Mouse (Mus musculus): Measurements from ENCODE around the gene Bnipl.

The Bnipl gene

DNA sequence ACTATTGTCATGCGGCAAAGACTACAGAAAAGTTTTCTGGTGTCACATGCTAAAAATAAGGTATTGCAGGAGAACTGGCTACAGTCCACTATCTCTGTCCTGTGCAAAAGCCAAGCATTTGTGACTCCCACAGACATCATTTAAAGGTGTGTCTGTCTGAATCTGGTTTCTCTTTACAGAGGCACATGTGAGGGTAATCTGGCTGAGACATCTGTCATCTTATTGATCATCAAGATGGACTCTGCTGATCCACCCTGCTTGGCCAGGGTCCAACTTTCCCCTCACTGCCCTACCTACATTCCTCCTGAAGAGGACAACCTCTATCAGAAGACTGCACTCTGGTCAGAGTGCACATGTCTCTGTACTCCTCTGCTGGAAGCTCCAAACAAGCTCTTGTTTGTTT is 26.2 kb upstream of the Bnipl start:
- DNase-seq: peak in 1 of 2 experiments; percentile 44

DNA sequence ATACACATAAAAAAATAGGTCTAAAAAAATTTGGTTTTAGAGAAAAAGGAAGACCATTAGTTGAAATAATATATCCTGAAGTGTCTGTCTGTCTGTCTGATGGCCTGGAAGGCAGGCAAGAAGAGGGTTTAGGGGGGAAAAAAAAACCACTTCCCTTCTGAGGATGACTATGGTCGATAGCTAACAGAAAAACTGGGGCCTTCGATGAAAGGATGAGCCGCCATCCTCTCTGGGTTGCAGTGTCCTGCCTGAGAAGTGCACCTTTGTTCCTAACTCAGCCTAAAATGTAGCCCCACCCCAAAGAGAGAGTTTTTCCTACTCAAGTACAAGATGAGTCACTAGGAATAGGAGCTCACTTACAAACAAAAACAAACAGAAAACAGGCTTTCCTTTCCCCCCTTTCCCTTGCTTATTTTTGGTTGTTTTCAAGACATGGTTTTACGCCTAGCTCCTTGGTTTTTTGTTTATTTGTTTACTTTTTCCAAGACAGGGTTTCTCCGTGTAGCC is 25.5 kb upstream of the Bnipl start:
- no peak for DNase-seq

DNA sequence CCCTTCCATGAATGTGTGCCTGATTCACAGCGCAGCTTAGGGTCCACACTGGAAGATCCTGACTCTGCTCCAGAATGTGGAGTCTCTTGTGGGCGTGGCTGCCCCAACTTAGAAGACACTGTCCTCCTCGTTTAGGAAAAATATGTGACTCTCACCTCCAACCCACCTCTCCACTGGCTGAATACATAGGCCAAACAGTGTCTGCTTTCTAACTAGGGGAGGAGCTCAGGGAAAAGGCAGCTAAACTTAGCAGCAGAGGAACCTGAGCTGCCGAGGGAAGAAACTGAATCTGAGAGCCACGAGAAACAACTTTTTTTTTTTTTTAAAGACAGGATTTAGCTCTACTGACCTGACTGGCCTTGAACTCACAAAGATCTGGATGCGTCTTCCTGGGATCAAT is 24.2 kb upstream of the Bnipl start:
- DNase-seq: no peak

DNA sequence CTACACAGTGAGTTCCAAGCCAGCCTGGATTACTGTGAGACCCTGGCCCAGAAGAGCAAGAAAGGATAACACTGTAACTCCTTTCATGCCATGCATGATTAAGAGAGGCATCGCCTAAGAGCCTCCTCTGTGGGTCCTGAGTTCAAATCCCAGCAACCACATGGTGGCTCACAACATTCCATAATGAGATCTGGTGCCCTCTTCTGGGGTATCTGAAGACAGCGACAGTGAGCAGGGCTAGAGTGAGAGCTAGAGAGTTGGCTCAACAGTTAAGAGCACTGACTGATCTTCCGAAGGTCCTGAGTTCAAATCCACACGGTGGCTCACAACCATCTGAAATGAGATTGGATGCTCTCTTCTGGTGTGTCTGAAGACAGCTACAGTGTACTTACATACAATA is 23.5 kb upstream of the Bnipl start:
- no peak for DNase-seq

DNA sequence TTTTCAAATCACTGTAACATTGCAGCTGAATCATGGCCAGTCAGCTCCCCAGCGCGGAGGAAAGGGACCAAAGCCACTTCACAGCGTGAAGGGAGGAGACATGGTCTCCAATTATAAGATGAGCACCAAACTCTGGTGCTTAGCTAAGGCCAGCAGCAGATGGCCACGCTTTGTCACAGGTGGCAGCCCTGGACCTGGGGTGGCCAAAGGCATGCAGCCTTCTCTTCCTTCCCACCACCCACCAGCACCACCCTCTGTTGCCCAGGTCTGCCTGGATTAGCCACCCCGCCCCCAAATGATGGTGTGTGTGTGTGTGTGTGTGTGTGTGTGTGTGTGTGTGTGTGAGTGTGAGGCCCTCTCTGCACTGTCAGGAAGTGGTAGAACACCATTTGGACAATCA is 22.5 kb upstream of the Bnipl start:
- no peak for DNase-seq

DNA sequence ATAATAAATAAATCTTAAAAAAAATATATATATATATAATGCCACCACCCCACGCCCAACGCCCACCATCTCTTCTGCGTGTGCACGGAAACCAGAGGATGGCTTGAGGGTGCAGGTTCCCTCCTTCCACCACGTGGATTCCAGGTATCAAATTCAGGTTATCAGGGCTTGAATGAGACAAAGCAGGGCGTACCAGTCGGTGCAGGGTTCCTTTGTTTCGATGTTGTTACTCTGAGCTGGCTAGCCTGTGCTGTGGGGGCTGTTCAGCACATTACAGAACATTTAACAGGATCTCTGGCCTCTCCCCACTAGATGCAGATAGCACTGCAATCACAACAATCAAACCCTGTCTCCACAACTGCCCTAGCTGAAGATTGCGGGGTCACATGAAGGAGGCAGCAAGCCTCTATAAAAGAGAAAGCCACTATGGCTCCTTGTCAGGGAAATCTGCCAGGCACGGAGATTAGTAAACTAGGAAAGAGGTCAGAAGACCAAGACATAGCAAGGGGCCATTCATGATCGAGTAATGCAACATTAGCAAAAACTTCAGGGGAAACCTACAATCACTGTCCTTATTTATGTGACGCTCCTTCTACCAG is 19.9 kb upstream of the Bnipl start:
- DNase-seq: no peak

DNA sequence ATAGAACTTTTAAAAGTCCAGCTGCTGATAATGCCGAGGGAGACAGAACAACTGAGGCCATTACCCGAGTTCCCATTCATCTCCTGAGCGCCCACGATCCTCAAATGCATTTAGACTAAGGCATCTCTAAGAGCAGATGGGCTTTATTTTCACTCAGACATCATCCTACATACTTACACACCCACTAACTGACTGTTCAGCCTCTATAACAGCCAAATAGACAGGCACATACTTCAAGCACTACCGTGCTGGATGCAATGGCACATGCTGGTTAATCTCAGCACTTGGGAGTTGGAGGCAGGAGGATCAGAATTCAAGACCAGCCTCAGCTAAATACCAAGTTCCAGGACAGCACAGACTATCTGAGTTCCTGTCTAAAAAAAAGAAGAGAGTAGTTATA is 18.8 kb upstream of the Bnipl start:
- no peak for DNase-seq

DNA sequence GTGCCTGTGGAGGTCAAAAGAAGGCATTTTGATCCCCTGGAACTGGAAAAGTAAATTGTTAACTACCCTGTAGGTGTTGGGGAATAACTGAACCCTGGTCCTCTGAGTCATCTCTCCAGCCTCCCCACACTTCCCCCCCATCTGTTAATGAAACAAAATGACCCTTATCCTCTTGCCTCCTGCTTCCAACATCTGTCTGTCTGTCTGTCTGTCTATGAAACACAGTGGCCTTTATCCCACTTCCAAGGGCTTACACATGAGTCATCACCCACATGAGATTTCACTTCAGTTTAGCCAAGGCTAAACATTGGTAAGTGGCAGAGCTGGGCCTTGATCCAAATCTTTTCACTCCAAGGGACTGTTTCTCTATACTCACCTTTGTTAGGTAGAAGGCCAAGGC is 16.9 kb upstream of the Bnipl start:
- DNase-seq: no peak

DNA sequence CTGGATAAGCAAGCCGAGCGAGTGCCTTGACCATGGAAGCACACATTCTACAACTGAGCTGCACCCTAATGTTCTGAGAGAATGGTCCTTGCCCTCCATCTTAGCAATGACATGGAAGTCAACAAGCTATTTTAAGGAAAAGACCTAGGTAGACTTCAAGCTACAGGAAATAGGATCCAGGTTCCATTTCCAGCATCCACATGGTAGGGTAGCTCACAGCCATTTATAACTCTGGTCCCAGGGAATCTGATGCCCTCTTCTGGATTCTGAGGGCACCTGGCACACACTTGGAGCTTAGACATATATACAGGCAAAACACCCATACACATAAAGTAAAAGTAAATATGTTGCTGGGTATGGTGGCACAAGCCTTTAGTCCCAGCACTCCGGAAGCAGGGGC is 15.1 kb upstream of the Bnipl start:
- no peak for DNase-seq

DNA sequence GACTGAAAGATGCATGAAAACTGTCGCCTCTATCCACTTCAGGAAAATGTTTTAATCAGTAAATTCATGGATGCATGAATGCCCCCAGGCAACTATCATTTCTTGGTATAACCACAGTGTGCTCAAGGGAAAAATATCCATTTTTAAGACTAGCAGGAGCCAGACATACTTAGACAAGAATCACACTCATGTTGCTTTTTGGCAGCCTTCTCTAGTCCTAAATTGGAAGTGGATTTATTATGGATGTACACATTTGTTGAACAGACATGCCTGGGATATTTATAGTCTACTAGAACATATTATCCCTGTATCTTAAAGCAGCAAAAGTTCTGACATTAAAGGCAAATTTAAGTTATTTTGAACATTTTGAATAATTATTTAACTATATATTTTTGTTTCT is 13.7 kb upstream of the Bnipl start:
- no peak for DNase-seq

DNA sequence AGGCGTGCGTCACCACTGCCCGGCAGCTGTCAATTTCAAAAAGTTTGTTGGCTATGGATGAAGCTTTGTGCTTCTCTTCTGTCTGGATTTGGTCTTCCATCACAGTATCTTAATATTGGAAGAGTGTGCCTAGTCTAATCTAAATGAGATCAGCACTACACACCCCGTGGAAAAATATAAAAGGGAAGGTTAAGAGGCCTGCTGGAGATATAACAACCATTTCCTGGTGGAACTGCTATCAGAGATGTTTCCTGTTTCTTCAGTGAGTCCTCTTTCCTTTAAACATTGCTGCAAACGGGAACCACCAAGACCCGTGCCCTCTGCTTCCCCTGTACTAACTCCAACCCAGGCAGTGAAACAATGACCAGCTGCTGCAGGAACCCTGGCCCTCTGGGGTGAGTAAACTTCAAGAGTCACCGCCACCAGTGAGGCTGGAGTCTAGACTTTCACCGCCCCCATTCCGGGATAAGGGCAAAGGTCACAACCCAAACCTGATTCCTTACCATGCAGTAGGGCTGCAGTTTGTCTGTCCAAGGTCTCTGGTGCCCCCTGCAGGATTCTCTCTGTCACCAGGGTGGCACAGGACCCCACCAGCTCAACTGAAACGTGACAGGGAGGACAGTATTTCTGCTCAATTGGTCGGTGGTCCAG is 12.2 kb upstream of the Bnipl start:
- DNase-seq: peak; percentile 86 to 90

DNA sequence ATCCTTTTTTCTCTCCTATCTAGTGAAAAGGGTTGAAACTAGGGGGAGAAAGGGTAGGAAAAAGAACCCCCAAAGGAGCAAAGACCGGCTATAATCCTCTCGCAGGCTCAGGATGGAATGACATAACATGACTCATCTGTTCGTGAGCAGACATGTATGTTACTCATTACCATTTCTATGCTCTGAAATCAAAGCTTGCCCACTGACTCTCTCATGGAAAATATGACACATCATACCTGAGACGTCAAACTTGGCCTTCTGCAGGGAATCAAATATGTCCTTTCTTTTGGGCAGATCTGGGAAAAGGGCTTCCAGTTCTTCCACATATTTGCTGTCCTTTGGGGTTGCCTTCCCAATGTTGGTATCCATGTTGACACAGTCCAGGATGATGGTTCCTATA is 11.0 kb upstream of the Bnipl start:
- no peak for DNase-seq

DNA sequence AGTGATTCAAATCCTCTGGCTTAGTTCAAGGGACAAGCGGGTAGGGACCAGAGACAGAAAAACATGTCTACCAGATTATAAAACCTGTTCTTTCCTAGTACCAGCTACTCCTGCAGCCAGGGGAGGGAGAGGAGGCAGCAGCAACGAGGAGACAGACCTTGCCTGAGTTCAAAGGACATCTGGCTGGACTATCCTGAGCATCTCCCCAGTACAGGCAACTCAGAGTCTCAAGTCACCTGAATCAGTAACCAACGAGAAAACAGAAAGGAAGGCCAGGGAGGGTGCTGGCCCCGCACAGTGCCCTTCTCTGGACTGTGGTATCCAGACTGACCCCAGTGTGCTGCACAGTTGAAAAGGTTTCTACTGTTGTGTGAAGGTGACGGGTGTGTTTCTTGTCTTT is 5.9 kb upstream of the Bnipl start:
- DNase-seq: no peak

DNA sequence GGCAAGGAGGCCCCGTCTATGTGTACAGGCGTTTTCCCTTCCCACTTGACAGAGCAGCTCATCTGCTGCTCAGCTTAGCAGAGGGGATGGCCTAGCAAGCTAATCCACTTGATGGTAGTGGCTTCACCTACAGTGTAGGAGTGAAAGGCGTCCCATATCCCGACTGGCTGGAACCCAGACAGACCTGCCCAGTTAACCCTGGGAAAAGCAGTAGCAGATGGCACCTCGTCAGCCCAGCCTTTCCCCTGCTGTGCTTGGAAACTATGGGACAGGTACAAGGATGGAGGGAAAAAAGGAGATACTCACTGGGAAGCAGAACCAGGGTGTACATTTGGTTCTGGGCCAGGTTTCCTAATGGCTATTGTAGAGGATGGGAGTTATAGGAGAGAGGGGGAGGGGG is 632 bp downstream of the Bnipl start:
- DNase-seq: no peak

DNA sequence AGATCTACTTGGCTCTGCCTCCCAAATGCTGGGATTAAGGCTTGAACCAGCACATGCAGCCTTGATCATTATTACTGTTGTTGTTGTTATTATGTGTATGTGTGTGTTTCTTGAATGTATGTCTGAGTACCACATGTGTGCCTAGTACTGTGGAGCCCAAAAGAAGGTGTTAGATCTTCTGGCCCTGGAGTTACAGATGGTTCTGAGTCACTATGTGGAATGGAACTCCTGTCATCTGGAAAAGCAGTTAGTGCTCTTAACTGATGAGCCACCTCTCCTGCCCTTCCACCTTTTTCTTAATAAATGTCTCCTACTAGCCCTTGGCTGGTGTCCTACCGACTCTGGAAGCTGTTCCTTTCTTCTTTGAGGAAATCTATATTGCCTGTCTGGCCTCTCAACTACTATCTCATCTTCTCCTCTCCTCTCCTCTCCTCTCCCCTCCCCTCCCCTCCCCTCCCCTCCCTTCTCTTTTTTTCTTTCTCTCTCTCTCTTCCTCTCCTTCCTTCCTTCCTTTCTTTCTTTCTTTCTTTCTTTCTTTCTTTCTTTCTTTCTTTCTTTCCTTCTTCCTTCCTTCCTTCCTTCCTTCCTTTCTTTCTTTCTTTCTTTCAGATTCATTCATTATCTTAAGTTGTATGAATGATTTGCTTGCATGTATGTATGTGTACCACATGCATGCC is 3.2 kb downstream of the Bnipl start:
- DNase-seq: no peak

DNA sequence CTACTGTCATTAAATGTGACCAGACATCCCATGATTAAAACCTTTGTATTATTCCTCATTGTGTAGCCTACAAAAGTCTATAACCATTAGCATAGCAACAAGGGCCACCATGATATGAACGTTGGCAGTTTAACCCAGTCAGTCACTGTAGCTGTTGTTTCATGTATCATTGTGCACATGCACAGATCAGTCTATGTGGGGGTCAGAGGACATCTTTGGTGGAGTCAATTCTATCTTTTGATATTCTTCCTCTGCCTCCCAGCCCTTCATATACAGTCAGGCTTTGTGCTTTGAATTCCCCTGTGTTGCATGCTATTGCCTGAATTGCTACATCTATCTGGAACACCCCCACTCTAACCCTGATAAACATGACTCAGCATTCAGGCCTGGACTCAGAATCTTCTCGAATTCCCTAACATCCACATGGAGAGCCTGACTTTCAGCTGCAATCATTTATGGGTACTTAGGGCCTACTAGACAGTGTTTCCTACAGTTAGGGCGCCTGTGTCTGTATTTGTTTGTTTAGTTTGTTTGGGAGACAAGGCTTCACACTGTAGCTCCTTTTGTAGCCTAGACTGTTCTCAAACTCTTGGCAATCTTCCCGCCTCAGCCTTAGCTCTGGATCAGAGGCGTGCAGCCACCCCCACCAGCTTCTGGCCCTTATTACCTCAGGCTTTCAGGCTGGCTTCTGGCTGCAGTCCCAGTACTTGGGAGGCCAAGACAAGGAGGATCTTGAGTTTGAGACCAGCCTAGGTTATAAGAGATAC is 4.3 kb downstream of the Bnipl start:
- peak; percentile 42 to 43 for DNase-seq

DNA sequence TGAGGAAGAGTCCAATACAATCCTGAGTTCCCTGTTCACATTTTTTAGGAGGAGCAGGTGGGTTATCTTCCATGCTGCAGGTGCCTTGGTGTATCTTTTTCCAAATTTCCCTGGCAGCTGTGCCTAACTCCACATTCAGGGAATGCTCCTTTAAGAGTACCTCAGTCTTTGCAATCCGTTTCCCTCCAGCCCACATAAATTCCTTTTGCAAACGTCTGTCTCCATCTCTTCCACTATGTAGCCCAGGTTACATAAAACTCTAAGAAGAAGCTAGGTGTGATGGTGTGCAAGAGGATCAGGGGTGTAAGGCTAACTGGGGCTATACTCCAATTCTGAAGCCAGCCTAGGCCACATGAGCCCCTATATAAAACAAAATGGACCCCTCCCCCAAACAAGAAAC is 7.9 kb downstream of the Bnipl start:
- DNase-seq: no peak

DNA sequence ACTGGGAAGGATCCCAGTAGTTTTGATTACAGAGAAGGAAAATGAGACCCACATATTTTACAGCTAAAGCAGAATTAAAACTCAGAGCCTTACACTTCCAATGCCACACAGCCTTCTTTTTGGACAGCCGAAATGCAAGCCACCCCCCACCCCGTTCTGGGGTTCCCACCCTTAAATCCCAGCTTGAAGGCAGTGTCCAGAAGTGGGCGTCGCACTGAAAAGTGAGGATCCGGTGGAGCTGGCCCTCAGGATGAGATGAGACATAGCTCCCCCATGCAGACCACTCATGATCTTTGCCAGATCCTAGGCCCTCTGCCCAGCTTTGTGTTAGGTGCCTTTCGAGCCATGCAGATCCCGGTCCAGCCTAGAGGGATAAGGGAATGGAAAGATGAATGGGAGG is 9.5 kb downstream of the Bnipl start, which contains the start of gene Gm128:
Gene Gm128, minus strand, starts transcription at position 101 of the 400 bp plus-strand sequence.
- DNase-seq: no peak

DNA sequence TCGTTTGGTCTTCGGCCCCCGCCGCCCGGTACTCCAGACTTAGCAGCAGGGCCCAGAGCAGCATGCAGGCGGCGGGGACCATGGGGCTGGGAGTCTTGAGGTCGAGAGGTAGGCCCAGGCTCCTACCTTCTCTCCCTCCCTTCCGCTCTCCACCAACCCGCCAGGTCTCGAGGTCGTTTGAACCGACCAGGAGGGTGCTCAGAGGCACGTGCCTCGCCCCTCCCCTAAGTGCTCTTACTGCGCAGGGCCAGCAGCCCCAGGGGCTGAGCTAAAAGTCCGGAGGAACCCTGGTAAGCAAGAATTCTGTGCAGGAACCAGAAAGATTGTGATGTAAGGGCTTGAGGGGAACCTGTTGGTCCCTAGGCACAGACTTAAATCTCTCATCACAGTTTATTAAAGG is 10.1 kb downstream of the Bnipl start:
- DNase-seq: peak in 1 of 2 experiments; percentile 37

DNA sequence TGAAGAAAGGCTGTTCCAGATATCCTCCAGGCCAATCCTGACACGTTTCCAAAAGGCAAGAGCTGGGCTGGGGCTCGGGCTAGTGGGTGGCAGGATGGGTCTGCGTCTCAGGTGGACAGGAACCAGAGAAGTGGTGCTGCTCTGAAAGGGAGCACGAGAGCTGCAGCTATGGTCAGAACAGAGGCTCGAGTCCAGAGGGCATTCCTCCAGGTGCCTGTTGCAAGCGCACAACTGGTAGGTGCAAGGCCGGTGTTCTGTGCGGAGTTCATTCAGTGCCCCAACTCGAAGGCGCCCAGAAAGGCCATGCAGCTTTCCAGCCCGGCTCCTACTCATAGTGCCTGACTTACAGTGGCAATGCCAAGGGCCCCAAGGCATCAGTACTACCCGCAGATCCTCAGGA is 11.0 kb downstream of the Bnipl start:
- DNase-seq: no peak

DNA sequence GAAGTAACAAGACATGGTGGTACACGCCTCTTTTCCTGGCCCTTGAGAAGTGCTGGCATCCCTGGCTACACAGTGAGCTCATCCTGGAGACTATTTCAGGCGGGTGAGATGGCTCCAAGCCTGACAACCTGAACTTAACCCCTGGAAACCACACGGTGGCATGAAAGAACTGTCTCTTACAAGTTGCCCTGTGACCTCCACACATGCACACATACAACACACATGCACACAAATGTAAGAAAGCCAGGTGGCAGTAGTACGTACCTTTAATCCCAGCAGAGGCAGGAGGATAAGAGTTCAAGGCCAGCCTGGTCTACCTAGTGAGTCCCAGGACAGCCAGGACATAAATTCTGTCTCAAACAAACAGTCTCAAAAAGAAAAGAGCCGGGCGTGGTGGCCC is 12.0 kb downstream of the Bnipl start:
- no peak for DNase-seq

DNA sequence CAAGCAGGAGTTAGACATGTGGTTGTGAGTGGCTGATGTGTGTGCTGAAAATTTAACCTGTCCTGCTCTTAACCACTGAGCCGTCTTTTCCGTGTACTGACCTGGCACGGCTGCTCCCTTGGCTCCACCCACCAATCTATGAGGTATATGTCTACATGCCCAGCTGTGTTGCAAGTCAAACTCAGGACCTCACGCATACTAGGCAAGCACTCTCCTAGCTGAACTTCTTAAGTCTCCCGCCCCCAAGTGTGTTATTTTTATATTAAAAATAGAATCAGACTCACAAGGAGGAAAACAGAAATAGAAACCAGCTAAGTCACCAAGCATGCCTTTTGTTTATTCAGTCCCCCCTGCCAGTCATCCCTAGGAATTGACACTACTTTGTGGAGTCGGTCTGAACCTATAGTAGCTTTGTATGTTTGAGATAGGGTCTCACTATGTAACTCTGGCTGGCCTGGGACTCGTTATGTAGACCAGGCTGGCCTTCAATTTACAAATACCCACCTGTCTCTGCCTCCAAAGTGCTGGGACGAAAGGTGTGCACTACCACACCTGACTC is 13.4 kb downstream of the Bnipl start:
- no peak for DNase-seq
